Mouse (Mus musculus) layer of hippocampus, postnatal 36 days (tissue): ENCODE data around the gene Rab23. TPM values are rescaled to one million over a fixed set of nuclear protein-coding genes. Genes with fewer than 3 reads are reported as not detected.

Experiments used
- DNase-seq, 2 experiments: peaks; one replicate each; pipeline ENCODE4 v3.0.0; 2022
- total RNA-seq, 2 experiments: library from RNA; stranded (reverse); gene quantifications; 2 replicates each; pipeline ENCODE4 v1.2.3; 2021

Rab23 gene
- total RNA-seq, 2 experiments from 2014 or later = 26.4 to 32.3 TPM

- DNase-seq = no peak
These were observed 48.6 kb downstream of the Rab23 start for GRCm38 (mm10) chr1:33768091-33768787.

- no peak for DNase-seq
These were observed 49.1 kb downstream of the Rab23 start for GRCm38 (mm10) chr1:33768827-33769226.

GRCm38 (mm10) chr1:33771621-33772020 lies 51.9 kb downstream of the Rab23 start:
- no peak for DNase-seq

- no peak for DNase-seq
These were observed 52.4 kb downstream of the Rab23 start for GRCm38 (mm10) chr1:33772106-33772505.

GRCm38 (mm10) chr1:33776175-33776611 lies 56.5 kb downstream of the Rab23 start:
- no peak for DNase-seq

- DNase-seq = peak in 1 of 2 experiments; percentile 24
These were observed 64.9 kb downstream of the Rab23 start for GRCm38 (mm10) chr1:33784561-33784960.

- no peak for DNase-seq
These were observed 68.4 kb downstream of the Rab23 start for GRCm38 (mm10) chr1:33788072-33788471.

- DNase-seq = no peak
These were observed 68.8 kb downstream of the Rab23 start for GRCm38 (mm10) chr1:33788493-33788892.

Other genes starting within 250 kb of the Rab23 start
- 1 to 10 TPM; 4.7 to 5.2 TPM for gene Prim2, start 50.1 kb upstream of the Rab23 start, total RNA-seq
- 10 to 100 TPM; 10.3 to 11.3 TPM for gene Bag2, start 37.9 kb downstream of the Rab23 start, total RNA-seq
- 10 to 100 TPM; 53.8 to 55.3 TPM for gene Zfp451, start 94.7 kb downstream of the Rab23 start, total RNA-seq
- gene Bend6, start 187.9 kb downstream of the Rab23 start, total RNA-seq = 10 to 100 TPM; 69.8 to 71.8 TPM
- 100 to 1,000 TPM; 200 to 227 TPM for gene Dst, start 188.3 kb downstream of the Rab23 start, total RNA-seq